Mouse (Mus musculus): Measurements from ENCODE around the gene Sugct.

Sugct gene

DNA sequence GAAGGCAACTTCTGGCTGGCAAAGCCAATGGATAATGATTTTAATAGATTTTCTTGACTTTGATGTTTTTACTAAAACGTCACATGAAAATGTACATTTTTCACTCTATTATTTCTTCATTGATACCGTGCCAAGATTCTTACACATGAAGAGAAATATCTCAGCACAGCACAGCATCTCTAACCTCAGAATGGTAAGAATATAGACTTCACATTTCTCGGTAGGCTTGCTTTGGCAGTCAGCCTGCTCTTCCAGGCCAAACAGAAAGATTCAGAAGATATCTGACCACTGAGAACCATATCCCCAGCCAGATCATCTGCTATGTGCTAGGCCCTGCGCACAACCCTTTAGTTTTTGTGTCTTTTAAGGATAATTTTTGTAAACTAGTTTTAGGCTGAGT lies 657.0 kb downstream of the Sugct start:
- no peak for DNase-seq (ENCODE audit: low read depth, low spot score)

DNA sequence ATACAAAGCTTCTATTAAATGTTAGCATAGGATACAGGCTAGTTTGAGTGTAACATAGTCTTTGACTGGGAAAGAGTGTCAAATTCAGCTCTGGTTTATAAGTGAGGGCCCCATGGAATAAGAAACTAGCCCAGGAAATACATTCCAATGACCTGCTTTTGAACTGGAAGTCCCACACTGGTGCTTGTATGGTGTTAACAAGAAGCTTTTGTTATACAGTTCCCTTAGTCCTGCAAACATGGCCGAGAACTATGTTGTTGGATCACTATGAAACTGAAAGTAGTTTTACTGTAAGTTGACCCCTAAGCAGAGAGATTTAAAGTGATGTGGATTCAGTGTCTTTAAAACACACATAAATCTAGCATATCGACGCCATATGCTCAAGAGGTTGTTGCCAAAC lies 657.5 kb downstream of the Sugct start:
- DNase-seq (ENCODE audit: low read depth, low spot score) = no peak

DNA sequence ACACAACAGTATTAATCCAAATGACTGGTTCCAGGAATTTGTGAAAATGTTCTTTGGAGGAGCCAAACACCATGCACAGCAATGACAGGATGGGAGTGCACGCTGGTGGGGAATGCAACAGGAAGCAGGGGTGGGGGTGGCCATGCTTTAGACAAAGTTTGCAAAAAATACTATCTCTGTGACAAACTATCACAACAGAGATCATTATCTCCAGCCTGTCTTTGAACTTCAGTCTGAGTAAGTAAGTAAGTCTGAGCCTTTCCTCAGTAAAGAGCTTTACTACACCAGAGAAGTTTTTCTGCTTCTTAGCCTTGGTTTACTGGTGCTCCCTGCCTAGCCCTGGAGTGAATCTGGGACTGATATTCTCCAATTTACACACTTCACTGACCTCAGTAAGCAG lies 664.6 kb downstream of the Sugct start:
- DNase-seq (ENCODE audit: low read depth, low spot score) = no peak

DNA sequence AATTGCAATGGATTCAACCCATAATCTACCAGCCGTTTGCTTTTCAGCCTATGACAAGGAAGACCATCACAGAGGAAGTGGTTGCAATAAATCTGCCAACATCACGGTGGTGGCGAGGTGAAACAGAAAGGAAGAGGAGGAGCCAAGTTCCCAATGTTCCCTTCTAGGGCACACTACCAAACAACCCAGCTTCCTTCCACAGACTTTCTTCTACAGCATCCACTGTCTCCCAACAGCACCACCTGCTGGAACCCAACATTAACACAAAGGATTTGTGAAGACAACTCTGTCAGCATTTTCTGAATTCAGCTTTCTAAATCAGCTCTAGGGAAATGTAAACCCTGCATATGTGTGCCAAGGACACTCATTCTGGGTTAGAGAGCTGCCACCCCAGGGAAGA lies 666.8 kb downstream of the Sugct start:
- peak; percentile 16 for DNase-seq (ENCODE audit: low read depth, low spot score)

- no peak for DNase-seq (ENCODE audit: low read depth, low spot score)
These were observed 667.4 kb downstream of the Sugct start for GRCm38 (mm10) chr13:17027846-17028529.

- DNase-seq (ENCODE audit: low read depth, low spot score) = no peak
These were observed 668.4 kb downstream of the Sugct start for GRCm38 (mm10) chr13:17027001-17027400.

DNA sequence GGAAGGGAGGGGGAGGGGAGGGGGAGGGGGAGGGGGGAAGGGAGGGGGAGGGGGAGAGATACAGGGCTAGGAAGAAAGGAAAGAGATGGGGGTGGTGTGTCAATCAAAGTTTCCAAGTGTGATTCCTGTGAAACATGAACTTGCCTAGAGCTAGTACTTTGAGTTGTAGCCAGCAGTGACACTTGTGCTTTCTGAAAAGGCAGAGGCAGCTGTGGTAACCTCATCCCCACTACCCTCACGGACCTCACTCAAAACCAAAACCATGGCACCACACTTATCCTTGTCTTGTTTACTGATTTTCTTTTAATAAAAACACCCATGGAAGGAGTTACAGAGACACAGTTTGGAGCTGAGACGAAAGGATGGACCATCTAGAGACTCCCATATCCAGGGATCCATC lies 698.9 kb downstream of the Sugct start:
- no peak for DNase-seq (ENCODE audit: low read depth, low spot score)

- DNase-seq (ENCODE audit: low read depth, low spot score) = no peak
These were observed 700.0 kb downstream of the Sugct start for GRCm38 (mm10) chr13:16995321-16995720.

- no peak for DNase-seq (ENCODE audit: low read depth, low spot score)
These were observed 717.6 kb downstream of the Sugct start for GRCm38 (mm10) chr13:16977743-16978142.

GRCm38 (mm10) chr13:16971277-16971676 lies 724.1 kb downstream of the Sugct start:
- no peak for DNase-seq (ENCODE audit: low read depth, low spot score)

- DNase-seq (ENCODE audit: low read depth, low spot score) = no peak
These were observed 726.4 kb downstream of the Sugct start for GRCm38 (mm10) chr13:16968995-16969394.

- no peak for DNase-seq (ENCODE audit: low read depth, low spot score)
These were observed 730.4 kb downstream of the Sugct start for GRCm38 (mm10) chr13:16964823-16965475.

DNA sequence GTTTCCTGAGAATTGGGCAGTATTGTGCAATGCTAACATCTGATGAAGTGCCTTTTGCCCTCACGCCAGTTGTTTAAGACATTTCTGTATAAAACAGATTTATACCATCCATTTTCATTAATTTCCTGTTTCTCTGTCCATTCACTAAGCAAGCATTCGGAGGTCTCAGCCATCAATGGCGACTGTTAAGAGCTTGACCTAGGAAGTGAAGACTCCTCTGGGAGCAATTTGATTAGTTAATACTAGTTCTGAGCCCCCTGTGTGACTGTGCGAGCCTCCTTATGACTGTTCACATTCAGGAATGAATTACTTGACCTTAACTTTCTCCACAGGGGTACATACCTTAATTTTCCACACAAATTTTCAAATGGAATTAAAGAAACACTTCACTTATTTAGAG lies 743.3 kb downstream of the Sugct start:
- DNase-seq (ENCODE audit: low read depth, low spot score) = no peak

DNA sequence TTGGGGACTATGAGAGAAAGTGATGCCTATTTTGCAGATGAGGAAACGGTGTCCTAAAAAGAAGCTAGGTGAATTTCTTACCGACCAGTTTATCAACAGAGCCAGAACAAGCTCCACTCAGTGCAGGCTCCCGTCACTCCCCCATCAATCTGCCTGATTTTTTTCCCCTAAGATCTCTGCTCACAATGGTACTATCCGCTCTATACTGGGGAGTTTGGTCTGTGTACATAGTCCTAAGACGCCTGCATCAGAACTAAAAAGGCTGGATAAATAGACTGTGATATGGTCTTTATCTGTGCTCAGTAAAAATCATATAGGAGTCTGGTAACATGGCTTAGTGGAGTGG lies 755.9 kb downstream of the Sugct start:
- no peak for DNase-seq (ENCODE audit: low read depth, low spot score)

DNA sequence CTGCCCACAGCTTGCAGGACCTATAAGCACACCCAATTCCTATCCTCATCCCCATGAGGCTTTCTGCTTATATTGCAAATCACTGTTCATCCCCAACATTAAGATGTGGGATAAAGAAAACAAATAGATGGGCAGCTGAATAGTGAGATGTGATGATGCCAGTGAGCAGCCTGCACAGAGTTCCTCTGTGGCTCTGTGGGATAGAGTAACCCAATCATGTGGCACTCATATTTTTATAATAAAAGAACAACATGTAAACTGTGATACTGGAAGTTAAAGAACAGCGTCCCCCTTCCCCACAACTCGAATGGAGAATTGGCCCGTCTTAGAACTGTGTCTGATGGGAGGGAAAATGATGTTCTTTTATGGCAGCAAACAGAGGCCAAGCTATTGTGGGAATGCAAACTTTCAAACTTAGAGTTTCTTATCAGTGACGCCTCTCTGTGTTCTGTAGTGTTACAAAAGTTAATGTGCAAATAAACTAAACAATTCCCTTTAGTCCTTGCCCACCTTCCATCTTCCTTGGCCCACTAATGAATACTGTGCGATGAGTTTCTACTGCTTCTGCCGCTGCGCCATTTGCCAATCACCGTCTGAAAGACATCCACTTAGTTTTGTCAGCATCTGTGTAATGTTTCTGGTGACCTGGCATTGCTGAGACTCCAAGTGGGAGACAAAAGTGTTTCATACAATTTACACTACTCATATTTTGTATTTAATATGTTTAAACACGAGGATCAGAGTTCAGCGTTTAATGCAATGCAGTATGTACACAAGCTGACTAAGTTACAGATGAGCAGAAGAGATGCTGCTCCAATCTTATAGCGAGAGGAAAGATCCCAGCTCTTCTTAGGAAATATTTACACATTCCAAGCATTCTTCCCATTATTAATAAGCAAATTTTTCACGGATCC lies 756.5 kb downstream of the Sugct start:
- no peak for DNase-seq (ENCODE audit: low read depth, low spot score)

- DNase-seq (ENCODE audit: low read depth, low spot score) = no peak
These were observed 757.7 kb downstream of the Sugct start for GRCm38 (mm10) chr13:16937422-16938202.

DNA sequence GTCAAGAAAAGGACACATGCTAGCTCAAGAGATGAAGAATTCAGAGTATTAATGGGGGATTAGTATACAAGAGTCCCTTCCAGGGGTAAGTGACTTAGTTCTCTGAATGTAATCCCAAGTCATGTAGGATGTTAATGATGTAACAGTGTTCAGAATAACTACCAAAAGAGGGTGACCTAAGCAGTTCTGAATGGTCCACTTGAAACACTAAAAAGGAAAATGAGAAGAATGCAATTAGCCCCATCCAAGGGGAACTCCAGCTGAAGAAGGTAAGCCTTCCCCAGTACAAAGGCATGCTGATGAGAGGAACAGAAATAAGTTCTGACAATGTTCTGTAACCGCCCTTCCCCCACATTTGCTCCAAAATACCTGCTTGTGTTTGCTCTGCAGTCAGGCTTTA lies 760.3 kb downstream of the Sugct start:
- DNase-seq (ENCODE audit: low read depth, low spot score) = no peak

GRCm38 (mm10) chr13:16933600-16933999 lies 761.8 kb downstream of the Sugct start:
- DNase-seq (ENCODE audit: low read depth, low spot score) = no peak

DNA sequence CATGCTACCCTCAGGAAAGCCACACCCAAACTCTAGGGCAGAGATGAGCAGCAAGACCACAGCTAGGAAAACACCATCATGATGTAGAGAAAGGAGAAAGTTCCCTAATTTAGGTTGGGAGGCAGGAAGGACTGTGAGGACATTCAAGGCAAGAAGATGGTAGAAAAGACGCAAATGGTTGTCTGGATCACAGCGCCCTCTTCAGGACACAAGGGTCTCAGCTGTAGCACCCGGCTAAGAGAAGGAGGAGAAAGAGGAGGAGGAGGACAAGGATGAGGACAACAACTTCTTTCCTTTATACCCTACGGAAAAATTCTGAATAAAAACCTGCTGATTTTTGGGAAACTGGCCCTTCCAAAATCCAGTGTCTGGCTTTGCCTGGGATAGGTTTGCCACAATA lies 774.0 kb downstream of the Sugct start:
- no peak for DNase-seq (ENCODE audit: low read depth, low spot score)

- DNase-seq (ENCODE audit: low read depth, low spot score) = no peak
These were observed 779.7 kb downstream of the Sugct start for GRCm38 (mm10) chr13:16915697-16916096.

DNA sequence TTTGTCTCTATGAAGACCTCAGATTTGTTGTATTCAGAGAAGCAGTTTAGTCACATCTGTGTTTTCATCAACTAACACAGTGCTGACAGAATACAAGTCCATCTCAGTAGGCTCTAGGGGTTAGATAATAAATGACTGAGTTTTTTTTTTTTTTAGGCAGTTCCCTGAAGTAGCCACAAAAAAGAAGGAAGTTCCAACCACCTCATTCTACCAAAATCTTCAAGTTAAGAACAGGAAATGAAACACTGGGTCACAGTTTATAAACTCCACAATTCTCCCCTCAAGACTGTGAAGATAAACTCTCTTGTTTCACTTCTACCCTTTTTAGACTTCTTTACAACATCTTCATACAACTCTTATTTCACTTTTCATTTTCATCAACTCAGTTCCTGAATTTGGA lies 783.1 kb downstream of the Sugct start:
- no peak for DNase-seq (ENCODE audit: low read depth, low spot score)

DNA sequence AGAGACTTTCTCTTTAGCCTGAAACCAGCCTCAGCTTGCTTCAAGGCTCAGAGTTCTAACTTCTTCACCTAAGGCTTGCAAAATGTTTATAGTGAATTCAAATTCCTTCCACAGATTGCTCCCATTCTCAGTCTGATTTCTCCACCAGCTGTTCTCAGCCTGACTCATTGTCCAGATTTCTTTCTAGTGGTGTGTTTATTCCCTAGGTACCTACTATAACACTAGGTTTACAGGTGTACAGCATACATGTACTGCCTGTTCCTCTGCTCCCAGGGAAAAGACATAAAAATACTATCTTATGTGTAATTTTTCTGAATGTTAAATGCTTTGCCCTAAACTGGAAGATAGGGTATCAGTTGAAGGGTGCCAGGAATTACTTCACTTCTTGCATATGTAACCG lies 788.4 kb downstream of the Sugct start:
- no peak for DNase-seq (ENCODE audit: low read depth, low spot score)

Data from skeletal muscle tissue, adult 2 months (tissue).